Mouse (Mus musculus) intestine, embryonic 14.5 days (tissue): ENCODE measurements around the gene Olfr341. TPM values are rescaled to one million over a fixed set of nuclear protein-coding genes. Genes with fewer than 3 reads are reported as not detected.

Experiments
- ATAC-seq: fragments of 200-750 bp; cut with Nextera tagmentation; replicated peaks from 2 replicates; pipeline ENCODE4 v1.8.0; 2017; ENCODE audit warnings: low read depth, moderate number of reproducible peaks, moderate TSS enrichment, moderate library complexity; ENCODE audit not compliant: low FRiP score, low TSS enrichment
- DNase-seq: peaks from one replicate; pipeline ENCODE4 v3.0.0-alpha.2; 2018; ENCODE audit warnings: low spot score
- H3K27ac ChIP-seq: fragments of 300-500 bp; sonication (generic); 2 replicates; pipeline ENCODE4 v1.5.1; 2014; ENCODE audit warnings: low read depth, mild to moderate bottlenecking, control low read depth
- H3K27me3 ChIP-seq: fragments of 300-500 bp; sonication (generic); replicated peaks from 2 replicates; pipeline ENCODE4 v1.6.1; 2014; ENCODE audit warnings: low read length, control low read depth; ENCODE audit not compliant: control insufficient read depth, insufficient read depth
- H3K36me3 ChIP-seq: fragments of 300-500 bp; sonication (generic); 2 replicates; pipeline ENCODE4 v1.6.1; 2014; ENCODE audit warnings: low read length, control low read depth; ENCODE audit not compliant: control insufficient read depth, insufficient read depth
- H3K4me1 ChIP-seq: fragments of 300-500 bp; sonication (generic); replicated peaks from 2 replicates; pipeline ENCODE4 v1.6.1; 2014; ENCODE audit warnings: low read length, control low read depth, mixed read lengths; ENCODE audit not compliant: control insufficient read depth, insufficient read depth
- H3K4me2 ChIP-seq: fragments of 300-500 bp; sonication (generic); 2 replicates; pipeline ENCODE4 v1.6.1; 2014; ENCODE audit warnings: low read length
- H3K4me3 ChIP-seq: fragments of 300-500 bp; sonication (generic); 2 replicates; pipeline ENCODE4 v1.5.1; 2014; ENCODE audit warnings: low read depth, low read length, control low read depth, mixed read lengths
- H3K9ac ChIP-seq: fragments of 300-500 bp; sonication (generic); 2 replicates; pipeline ENCODE4 v1.6.1; 2014; ENCODE audit warnings: mild to moderate bottlenecking, low read length
- H3K9me3 ChIP-seq: fragments of 300-500 bp; sonication (generic); 2 replicates; pipeline ENCODE4 v1.6.1; 2016; ENCODE audit warnings: low read length, control low read depth; ENCODE audit not compliant: control insufficient read depth
- WGBS: fragments of 180-500 bp; shearing (Covaris S2); extraction: QIAGEN DNeasy Blood & Tissue Kit; methylation state at CpG from one replicate; pipeline ENCODE4 v1.1.7; 2014; 5-methylcytosine and 5-hydroxymethylcytosine counted together
- polyA plus RNA-seq: library from polyadenylated mRNA; unstranded; fragments of >200 nt; fragmentation: Nextera tagmentation; extraction: Ambion mirVana; gene quantifications from 2 replicates; pipeline ENCODE4 v1.2.1, GENCODE M21; 2014

Olfr341 gene
- not detected in 2 replicates for polyA plus RNA-seq

GRCm38 (mm10) chr2:36482368-36482767, at the start of gene Olfr341:
Gene Olfr341, minus strand, starts transcription at chr2:36482468.
- no peaks in the 10 kb centered on the region for H3K9me3 ChIP-seq
- no peaks in the 10 kb centered on the region for H3K4me1 ChIP-seq
- no peaks in the 10 kb centered on the region for H3K36me3 ChIP-seq
- ATAC-seq (no peak), DNase-seq (no peak)
- no peak within 1 kb of the TSS for H3K27ac ChIP-seq
- H3K4me3 ChIP-seq, result no peak within 1 kb of the TSS
- H3K9ac ChIP-seq, result no peak within 1 kb of the TSS
- no peak within 1 kb of the TSS for H3K4me2 ChIP-seq
- H3K27me3 ChIP-seq, result no peaks in the 10 kb centered on the region

GRCm38 (mm10) chr2:36524698-36525097, 42.4 kb upstream of the Olfr341 start, which contains the start of gene Olfr342:
Gene Olfr342, plus strand, starts transcription at chr2:36524998.
- 74% methylated on average over 3 of the region's 3 CpGs for WGBS
- H3K4me2 ChIP-seq, result no peak within 1 kb of the TSS
- DNase-seq, result no peak
- ATAC-seq, result no peak
- no peaks in the 10 kb centered on the region for H3K4me1 ChIP-seq
- H3K9ac ChIP-seq, result no peak within 1 kb of the TSS
- no peak within 1 kb of the TSS for H3K27ac ChIP-seq
- H3K36me3 ChIP-seq, result no peaks in the 10 kb centered on the region
- H3K9me3 ChIP-seq, result no peaks in the 10 kb centered on the region
- no peak within 1 kb of the TSS for H3K4me3 ChIP-seq
- H3K27me3 ChIP-seq, result no peaks in the 10 kb centered on the region

GRCm38 (mm10) chr2:36473634-36474033, 8.6 kb downstream of the Olfr341 start:
- Histone ChIP-seq H3K36me3 (no peaks in the 10 kb centered on the region), H3K27ac (no peak overlapping the region), H3K27me3 (no peaks in the 10 kb centered on the region), H3K9ac (no peak overlapping the region), H3K4me1 (no peaks in the 10 kb centered on the region), H3K4me2 (no peak overlapping the region), H3K9me3 (peaks cover 3% of the 10 kb centered on the region; the same call in 1 of the 2 replicates), H3K4me3 (no peak overlapping the region)
- ATAC-seq (no peak), DNase-seq (no peak)

GRCm38 (mm10) chr2:36452287-36452686, 30.0 kb downstream of the Olfr341 start, which contains the start of gene Olfr340:
Gene Olfr340, plus strand, starts transcription at chr2:36452587.
- Histone ChIP-seq H3K27me3 (no peaks in the 10 kb centered on the region), H3K27ac (no peak within 1 kb of the TSS), H3K4me1 (no peaks in the 10 kb centered on the region), H3K9me3 (no peaks in the 10 kb centered on the region), H3K9ac (no peak within 1 kb of the TSS), H3K4me3 (no peak within 1 kb of the TSS), H3K36me3 (no peaks in the 10 kb centered on the region), H3K4me2 (no peak within 1 kb of the TSS)
- ATAC-seq, result no peak
- 60% methylated on average over 1 of the region's 1 CpGs for WGBS
- no peak for DNase-seq

Other genes with a start within 250 kb of the Olfr341 start
- gene Olfr338, start 108.9 kb downstream of the Olfr341 start, polyA plus RNA-seq, result 0.05 TPM in 1 of 2 replicates, not detected in the other
- not detected in 2 replicates for gene Olfr339, start 63.5 kb downstream of the Olfr341 start, polyA plus RNA-seq
- not detected in 2 replicates for gene Olfr340, start 29.9 kb downstream of the Olfr341 start, polyA plus RNA-seq
- gene Olfr342, start 42.5 kb upstream of the Olfr341 start, polyA plus RNA-seq, result not detected in 2 replicates
- not detected in 2 replicates for gene Olfr344, start 84.2 kb upstream of the Olfr341 start, polyA plus RNA-seq
- gene Olfr345, start 157.6 kb upstream of the Olfr341 start, polyA plus RNA-seq, result not detected in 2 replicates
- not detected in 2 replicates for gene Olfr346, start 203.3 kb upstream of the Olfr341 start, polyA plus RNA-seq
- not detected in 2 replicates for gene Olfr347, start 249.4 kb upstream of the Olfr341 start, polyA plus RNA-seq